Comparison of ENCODE assay signal across 9 mouse cellular contexts in genomic region chr2:92544364-92545151, GRCm38 (mm10). TPM values are rescaled to one million over a fixed set of nuclear protein-coding genes. Genes with fewer than 3 reads are reported as not detected.
DNase-seq lines count a peak whose midpoint lies in the region; ATAC-seq lines count a peak whose summit lies in the region.
"Had no signal": no experiment of that assay in that cellular context is flagged by ENCODE, and none has a peak within 500 bp of the region (broad histone marks: within the 10 kb centered on the region; RNA-seq: fewer than 3 reads in every experiment).

No protein-coding gene starts in this region.

- H3K36me3 ChIP-seq in embryonic facial prominence, embryonic 13.5 days, result no peaks in the 10 kb centered on the region

- peaks cover 10% of the 10 kb centered on the region for H3K4me1 ChIP-seq in embryonic facial prominence, embryonic 13.5 days

- no peak overlapping the region for H3K27ac ChIP-seq in embryonic facial prominence, embryonic 13.5 days
- H3K27ac ChIP-seq: left cerebral cortex, adult 2 months had no signal

- no peak overlapping the region for H3K4me3 ChIP-seq in embryonic facial prominence, embryonic 13.5 days
- H3K4me3 ChIP-seq: left cerebral cortex, adult 2 months had no signal

- H3K9ac ChIP-seq in embryonic facial prominence, embryonic 13.5 days, result no peak overlapping the region

- peak overlapping the region; percentile 19 for H3K4me2 ChIP-seq in embryonic facial prominence, embryonic 13.5 days

- ATAC-seq in embryonic facial prominence, embryonic 13.5 days (ENCODE audit: insufficient number of reproducible peaks, insufficient read depth, low FRiP score, low TSS enrichment, low read depth), result no peak
- no peak for ATAC-seq in cerebellum, adult (ENCODE audit: insufficient number of reproducible peaks, low FRiP score, low TSS enrichment)

- H3K27me3 ChIP-seq in embryonic facial prominence, embryonic 13.5 days, result peaks cover 3% of the 10 kb centered on the region

- peak; percentile 22 for DNase-seq in layer of hippocampus, adult 9-11 months
- DNase-seq in layer of hippocampus, postnatal 25 days (ENCODE audit: extremely low spot score in 1 of 2, low spot score in 1 of 2), result no peak
- peak; percentile 72 for DNase-seq in R1 (ENCODE audit: low read depth, low spot score)
- DNase-seq in kidney, postnatal 4 days, result peak; percentile 45 to 66
- DNase-seq in lung, postnatal 10 days, result no peak
- DNase-seq in T-cell, adult 2 months (ENCODE audit: low spot score), result no peak

- no peaks in the 10 kb centered on the region for H3K9me3 ChIP-seq in embryonic facial prominence, embryonic 13.5 days

- WGBS in embryonic facial prominence, embryonic 13.5 days, result 14% methylated on average over 15 of the region's 15 CpGs

RNA-seq across cellular contexts. Expression of gene Chst1, which starts 54.9 kb away (rescaled TPM):
- 100 to 1,000 TPM; 268 to 280 TPM for total RNA-seq in layer of hippocampus, postnatal 25 days (2021)
- polyA plus RNA-seq in embryonic facial prominence, embryonic 13.5 days (2015; fragmentation: Nextera tagmentation; extraction: Ambion mirVana), result 7.1 and 8.3 TPM in 2 replicates

Comparison
In these comparisons a context has a peak if more than half of its experiments do, and no peak if none do; other contexts are left out.
1. DNase-seq: peak in layer of hippocampus, adult 9-11 months (single experiment), R1 (single experiment) and kidney, postnatal 4 days (2 of 2); none in layer of hippocampus, postnatal 25 days (0 of 2), lung, postnatal 10 days (single experiment) and T-cell, adult 2 months (single experiment).